Mouse (Mus musculus): ENCODE measurements around the gene Sord. TPM values are rescaled to one million over a fixed set of nuclear protein-coding genes. Genes with fewer than 3 reads are reported as not detected.
A peak's percentile ranks its signal among the peaks of the same experiment; 100 is the strongest.
"Not testable (repeated sequence)": the region's sequence is repeated elsewhere in the genome, so short reads cannot be mapped to it uniquely, and the experiment has no call there.

Sord gene
- total RNA-seq (2021), result 10 to 100 TPM; 11.9 to 14.4 TPM
- long read RNA-seq, experiment 1, transcript Sord-201 (9 exons, 2,352 nt), result major isoform, 16 of 19 reads
- long read RNA-seq, experiment 1, partial matches to known transcripts, result 2 of 19 reads
- long read RNA-seq, experiment 1, other reads (novel, unspliced or antisense), result 1 of 19 reads
- long read RNA-seq, experiment 2, transcript Sord-201 (9 exons, 2,352 nt), result major isoform, 13 of 14 reads
- long read RNA-seq, experiment 2, partial matches to known transcripts, result 0 of 14 reads
- long read RNA-seq, experiment 2, other reads (novel, unspliced or antisense), result 1 of 14 reads

DNA sequence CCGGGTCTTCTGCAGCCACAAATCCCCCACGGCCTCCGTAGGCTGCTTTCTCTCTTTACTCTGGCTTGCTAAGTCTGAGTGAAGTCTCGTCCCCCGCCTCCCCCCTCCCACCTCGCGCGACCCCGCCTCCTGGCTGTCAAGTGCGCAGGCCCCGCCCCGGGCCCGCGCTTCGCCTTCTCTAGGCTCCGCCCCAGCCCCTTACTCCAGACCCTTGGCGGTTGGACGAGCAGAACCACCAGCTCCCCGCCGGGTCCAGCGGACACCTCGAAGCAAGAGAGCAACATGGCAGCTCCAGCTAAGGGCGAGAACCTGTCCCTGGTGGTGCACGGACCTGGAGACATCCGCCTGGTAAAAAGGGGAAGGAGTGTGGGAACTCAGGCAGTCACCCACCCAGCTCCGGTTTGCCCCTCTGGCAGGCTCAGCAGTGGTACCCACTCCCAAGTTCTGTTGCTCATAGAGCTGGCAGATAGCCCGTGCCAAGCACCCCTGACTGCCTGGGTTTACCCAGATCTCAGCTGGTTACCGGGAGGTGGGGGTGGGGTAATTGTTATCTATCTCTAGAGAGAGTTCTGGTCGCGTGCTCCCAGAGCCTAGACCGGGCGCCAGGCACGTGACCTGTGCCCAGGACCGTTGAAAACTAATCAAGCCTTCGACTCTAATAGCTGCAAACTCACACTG lies at the start of gene Sord:
Sord (plus strand) TSS at position 139 of the 678 bp plus-strand sequence.
- intact Hi-C loops (cut with DNase I), result no loop called here
- peak; percentile 62 to 74 for DNase-seq (ENCODE audit: low spot score in 2 of 2)

DNA sequence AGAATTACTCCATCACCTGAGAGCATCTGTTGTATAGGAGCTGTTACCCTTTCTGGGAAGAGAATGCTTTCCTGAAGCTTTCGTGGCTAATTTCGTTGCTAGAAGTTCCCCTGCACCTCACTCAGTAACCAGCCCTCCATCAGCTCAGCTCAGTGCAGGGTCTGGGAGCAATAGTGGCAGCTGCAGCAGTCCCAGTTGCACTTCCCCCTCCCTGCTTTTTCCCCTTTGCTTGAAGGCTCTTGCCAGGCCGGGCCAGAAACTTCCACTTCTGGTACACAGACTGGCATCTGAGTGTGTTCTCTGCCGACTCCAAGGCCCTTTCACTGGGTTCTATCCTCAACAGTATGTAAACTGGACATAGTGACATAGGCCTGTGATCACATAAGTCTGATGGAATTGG lies 49.5 kb upstream of the Sord start:
- no peak for DNase-seq (ENCODE audit: low spot score in 2 of 2)
- intact Hi-C loops (cut with DNase I), result no loop called here

DNA sequence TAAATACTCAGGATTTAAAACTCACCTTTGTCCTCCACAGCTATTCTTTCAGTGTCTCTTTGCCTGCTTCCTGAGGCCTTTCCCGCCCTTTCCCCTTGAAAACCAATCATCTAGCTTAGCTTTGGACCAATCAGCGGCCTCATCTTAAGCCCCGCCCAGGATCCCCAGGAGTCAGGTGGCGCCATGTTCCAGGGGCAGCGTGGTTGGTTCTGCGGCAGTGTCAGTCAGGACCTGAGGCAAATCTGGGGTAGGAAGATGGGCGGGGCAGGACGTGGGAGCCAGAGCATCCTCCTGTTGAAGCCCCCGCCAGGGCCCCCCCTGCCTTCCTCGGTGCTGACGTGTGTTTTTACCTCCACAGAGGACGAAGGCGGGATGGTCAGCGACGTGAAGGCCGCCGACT lies 48.4 kb upstream of the Sord start, which contains the start of the genes Patl2 and Terb2:
Patl2 (minus strand) TSS at position 84 of the 400 bp plus-strand sequence.
Terb2 (plus strand) TSS at position 167 of the 400 bp plus-strand sequence.
- intact Hi-C loops (cut with DNase I), result no loop called here
- no peak for DNase-seq (ENCODE audit: low spot score in 2 of 2)

DNA sequence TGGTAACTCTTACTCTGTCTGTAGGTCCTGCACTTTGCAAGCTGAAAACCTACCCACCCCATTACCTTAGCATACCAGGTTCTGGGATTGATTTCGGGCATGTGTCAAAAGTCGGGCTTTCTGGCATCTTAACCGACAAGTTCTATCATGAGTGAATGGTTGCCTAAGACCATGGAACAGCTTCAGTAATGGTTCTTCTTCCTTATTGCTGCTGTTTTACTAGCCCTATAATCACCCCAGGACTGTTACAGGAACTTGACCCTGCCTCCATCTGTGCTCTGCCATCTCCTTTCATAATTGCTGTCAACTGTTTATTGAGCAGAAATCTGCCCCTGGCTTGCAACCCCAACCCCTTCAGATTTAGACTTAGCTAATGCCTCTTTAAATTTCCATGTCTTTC lies 47.8 kb upstream of the Sord start:
- intact Hi-C loops (cut with DNase I), result no loop called here
- no peak for DNase-seq (ENCODE audit: low spot score in 2 of 2)

DNA sequence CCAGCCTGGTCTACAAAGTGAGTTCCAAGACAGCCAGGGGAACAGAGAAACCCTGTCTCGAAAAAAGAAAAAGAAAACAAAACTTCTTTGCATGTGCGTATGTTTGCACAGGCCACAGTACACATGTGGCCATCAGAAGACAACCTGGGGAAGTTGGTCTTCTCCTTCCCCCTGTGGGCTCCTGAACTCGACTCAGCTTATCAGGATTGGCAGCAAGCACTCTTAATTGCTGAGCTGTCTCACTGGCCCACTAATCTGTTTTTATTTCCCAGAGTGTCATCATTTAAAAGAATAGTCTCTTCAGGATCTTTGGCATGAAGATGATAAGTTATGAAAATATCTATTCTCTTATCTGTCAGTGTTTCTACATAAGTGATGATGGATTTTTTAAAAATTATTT lies 42.7 kb upstream of the Sord start:
- DNase-seq (ENCODE audit: low spot score in 2 of 2), result no peak
- intact Hi-C loops (cut with DNase I), result loop anchor here (10.0 kb wide), 1 partner anchor 433 kb away; no protein-coding TSS in a partner anchor

DNA sequence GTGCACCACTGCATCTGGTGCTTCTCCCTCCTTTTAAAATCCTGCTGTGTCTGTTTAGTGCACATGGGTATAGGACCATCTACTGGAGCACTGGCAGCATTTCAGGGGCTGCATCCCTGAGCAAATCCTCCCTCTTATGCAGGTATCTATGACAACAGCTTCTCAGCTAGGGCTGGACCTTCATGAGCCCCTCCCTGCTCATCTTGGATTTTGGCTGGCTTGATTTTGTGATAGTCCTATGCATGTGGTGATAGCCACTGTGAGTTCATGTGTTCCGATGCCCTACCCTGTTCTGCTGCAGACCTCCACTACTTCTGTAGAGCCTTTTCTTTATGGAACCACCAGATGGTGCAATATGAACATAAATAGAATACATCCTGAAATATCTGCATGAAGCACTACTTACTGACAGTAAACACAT lies 40.0 kb upstream of the Sord start:
- peak; percentile 34 to 69 for DNase-seq (ENCODE audit: low spot score in 2 of 2)
- intact Hi-C loops (cut with DNase I), result loop anchor here (2.0 to 10.0 kb wide), 4 partner anchors 48 to 430 kb away; no protein-coding TSS in a partner anchor

DNA sequence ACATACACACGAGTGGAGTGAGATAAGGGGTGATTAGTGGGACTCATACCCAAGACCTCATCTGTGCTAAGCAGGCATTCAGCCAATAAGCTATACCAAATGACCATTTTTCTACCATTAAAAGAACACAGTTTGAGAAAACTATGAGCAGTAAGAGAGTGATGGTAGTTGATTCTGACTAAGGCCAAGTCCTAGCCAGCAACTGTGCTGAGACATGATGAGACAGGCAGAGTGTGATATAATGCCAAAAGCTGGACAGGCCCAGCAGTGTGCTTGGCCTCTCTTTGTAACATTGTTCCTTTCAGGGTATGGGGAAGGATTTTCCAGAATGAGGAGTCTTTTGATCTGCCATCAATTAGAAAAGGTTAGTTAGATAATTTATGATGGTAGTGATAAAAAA lies 33.0 kb upstream of the Sord start:
- intact Hi-C loops (cut with DNase I), result no loop called here
- DNase-seq (ENCODE audit: low spot score in 2 of 2), result no peak

DNA sequence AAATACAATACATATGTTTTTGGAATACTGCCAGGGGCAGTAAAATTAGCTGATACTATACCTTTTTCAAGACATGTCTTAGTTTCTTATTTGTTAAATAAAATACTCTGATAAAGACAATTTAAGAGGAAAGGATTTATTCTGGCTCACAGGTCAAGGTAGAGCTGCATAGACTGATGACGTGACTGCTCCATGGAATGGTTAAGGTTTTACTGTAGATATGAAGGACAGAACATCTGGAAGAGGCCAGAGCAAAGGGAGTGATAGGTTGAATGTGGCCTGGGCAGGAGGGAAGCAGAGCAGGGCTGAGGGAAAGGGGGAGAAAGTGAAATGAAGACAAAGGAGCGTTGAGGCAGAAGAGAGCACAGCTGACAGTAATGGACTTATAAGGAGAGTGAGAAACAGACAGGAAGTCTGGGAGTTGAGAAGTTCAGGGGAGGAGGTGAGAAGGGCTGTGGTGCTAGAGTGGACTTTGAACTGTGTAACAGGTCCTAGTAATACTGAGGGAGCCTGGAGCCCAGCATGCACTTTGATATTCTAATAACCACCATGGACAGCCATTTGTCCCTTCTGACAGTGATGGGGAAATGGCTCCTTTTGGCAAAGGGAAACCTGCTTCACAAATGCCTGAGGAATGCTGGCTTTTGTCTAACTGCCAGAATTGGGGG lies 28.0 kb upstream of the Sord start:
- intact Hi-C loops (cut with DNase I), result no loop called here
- no peak for DNase-seq (ENCODE audit: low spot score in 2 of 2)

DNA sequence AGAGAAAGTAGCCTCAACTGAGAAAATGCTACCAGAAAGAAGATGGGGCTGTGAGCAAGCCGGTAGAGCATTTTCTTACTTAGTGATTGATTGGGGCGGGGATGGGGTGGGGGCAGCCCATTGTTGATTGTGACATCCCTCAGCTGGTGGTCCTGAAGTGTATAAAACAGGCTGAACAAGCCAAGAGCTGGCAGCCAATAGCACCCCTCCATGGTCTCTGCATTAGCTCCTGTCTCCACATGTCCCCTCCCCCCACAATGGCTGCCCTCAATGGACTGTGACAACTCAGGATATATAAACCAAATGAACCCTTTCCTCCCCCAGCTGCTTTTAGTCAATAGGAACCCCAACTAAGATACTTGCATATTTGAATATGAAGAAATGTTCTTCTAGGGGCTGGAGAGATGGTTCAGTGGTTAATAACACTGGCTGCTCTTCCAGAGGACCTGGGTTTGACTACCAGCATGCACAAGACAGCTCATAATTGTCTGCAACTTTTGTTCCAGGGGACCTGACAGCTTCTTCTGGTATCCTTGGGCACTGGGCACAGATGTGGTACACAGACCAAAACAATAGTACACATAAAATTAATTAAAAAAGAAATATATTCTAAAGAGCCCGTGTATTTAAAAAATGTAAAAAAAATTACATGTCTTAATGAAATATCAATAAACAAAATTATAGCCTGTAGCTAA lies 23.9 kb upstream of the Sord start:
- intact Hi-C loops (cut with DNase I), result no loop called here
- no peak for DNase-seq (ENCODE audit: low spot score in 2 of 2)

DNA sequence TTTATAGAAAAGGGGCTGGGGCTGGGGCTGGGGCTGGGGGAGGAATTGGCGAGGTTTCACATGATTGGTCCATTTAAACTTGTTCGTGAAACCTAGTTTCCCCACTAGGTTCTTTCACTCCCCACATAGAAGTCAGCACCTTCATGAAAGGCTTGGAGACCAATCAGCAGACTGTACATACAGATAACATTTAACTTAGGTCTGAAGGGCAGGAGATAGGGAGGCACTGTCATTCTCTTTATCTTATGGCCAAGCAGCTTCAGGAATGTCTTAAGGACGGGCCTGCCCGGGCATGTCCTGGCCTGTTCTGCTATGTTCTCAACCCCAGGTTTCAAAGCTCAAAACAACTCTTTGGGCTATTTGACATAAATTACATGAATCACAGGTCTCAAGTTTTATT lies 17.5 kb upstream of the Sord start:
- intact Hi-C loops (cut with DNase I); DNase-seq (ENCODE audit: low spot score in 2 of 2): not testable (repeated sequence)

DNA sequence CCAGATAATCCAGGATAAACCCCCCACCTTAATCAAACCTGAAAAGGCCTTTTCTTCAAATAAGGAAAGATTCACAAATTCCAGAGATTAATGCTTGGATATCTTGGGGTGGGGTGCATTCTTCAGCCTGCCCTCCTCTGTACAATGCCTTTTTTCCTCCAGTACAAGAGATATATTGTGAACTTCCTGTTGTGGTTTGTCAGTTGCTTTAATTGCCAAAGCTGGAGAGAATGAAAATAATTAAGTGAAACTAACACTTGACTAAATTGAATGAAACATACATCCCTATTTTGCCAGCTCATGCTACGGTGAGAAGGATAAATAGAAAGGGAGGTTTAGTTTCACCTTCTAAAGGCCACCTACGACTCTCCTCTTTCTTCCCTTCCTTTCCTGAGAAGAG lies 16.3 kb upstream of the Sord start:
- intact Hi-C loops (cut with DNase I), result no loop called here
- no peak for DNase-seq (ENCODE audit: low spot score in 2 of 2)

DNA sequence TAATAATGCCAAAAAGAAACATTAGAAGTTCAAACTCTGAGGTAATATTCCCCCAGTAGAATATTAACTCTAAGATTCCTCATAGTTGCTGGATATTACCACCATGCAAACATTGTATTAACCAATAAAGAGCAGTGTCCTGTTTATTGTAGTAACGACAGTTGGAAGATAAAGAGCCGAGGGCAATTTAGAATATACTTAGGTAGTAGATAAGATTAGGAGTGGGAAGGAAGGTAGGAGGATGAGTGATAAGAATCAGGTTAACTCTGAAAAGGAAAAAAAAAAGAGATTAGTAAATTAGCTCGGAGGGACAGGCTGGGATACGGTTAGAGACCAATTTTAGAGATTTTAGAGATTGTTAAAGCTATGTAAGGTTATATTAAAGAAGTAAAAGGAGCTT lies 13.2 kb upstream of the Sord start:
- intact Hi-C loops (cut with DNase I), result no loop called here
- DNase-seq (ENCODE audit: low spot score in 2 of 2), result no peak

DNA sequence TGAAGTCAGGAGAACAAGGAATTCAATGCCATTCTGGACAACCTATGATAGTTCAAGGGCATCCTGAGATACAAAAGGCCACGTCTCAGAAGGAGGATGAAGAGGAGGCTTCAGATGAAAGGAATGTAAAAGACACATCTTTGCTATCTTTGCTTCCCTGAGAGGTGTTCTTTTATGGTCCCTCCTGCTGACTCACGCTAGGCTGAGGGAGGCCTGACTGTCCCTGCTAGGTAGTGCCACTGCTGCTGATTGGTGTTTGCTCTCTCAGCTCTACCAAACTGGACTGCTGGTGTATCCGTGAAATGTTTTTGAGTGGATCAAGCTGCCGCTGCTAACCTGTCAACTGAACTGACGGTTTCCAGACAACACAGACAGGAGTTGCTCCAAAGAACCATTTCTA lies 12.8 kb upstream of the Sord start:
- no peak for DNase-seq (ENCODE audit: low spot score in 2 of 2)

DNA sequence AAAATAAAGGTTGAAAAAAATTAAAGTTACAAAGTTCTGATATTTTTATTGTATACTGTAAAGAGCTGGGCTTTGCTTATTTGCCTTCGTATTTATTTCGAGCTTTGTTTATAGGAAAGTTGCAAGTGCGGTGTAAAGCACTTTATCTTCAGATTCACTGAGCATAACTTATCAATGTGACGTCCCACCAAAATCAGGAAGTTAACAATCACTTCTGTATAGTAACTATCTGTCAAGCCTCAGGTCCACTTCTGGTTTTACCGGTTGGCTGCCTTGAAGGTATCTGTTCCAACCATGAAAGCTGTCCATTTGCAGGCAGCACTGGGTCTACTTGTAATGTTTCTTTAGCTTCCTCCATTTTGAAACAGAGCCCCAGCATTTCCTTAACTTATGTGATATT lies 12.3 kb upstream of the Sord start:
- no peak for DNase-seq (ENCODE audit: low spot score in 2 of 2)
- intact Hi-C loops (cut with DNase I), result no loop called here

More for the DNA sequence above, 12.8 kb upstream of the Sord start:
- intact Hi-C loops (cut with DNase I), result no loop called here

DNA sequence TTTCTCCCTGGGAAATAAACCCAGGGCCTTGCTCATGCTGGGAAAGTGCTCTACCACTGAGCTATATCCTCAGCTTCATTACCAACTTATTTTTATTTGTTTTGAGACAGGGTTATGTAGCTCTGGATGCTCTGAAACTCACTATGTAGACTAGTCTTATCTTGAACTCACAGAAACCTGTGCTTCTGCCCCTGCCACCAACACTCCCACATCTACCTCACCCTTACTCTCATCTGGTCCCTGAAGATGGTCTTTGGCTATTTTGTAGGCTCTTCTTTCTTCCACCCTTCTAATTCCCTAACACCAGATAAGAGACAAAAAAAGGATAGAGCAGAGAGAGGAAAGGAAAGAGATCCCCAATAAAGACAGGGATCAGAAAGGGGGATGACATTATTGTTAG lies 10.9 kb upstream of the Sord start:
- DNase-seq (ENCODE audit: low spot score in 2 of 2), result no peak
- intact Hi-C loops (cut with DNase I), result no loop called here

DNA sequence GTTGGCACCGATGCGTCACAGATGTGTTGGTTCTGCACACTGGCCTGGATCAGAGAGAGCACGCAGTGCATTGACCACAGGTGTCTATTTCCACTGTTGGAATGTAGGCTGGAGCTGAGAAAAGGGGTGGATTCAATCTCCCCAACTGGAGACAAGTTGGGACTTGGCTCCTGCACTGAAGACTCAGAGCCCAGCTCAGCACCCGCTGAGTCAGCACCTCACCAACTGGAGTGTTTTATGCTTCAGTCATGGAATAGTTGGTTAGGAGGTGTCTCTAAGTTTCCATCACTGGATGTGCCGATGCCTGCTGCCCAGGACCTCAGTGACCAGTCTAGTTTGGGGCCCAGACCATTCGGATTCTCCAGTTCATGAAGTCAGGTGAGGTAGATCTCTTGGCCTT lies 4.2 kb upstream of the Sord start:
- DNase-seq (ENCODE audit: low spot score in 2 of 2), result no peak
- intact Hi-C loops (cut with DNase I), result no loop called here

DNA sequence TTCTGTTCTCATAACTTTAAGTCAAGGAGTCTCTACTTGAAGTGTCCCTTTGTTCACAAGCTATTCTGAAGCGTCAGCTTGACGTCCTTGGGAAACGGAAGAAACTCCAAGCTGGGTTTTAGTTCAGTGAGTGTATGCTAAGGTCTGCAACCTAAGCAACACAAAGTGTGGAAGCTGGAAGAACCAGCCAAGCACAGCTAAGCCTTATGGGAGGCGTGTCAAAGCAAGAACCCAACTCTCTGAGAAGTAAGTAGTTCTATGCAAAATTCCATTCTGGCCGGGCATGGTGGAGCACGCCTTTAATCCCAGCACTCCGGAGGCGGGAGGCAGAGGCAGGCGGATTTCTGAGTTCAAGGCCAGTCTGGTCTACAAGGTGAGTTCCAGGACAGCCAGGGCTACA lies 2.9 kb upstream of the Sord start:
- no peak for DNase-seq (ENCODE audit: low spot score in 2 of 2)
- intact Hi-C loops (cut with DNase I), result no loop called here

DNA sequence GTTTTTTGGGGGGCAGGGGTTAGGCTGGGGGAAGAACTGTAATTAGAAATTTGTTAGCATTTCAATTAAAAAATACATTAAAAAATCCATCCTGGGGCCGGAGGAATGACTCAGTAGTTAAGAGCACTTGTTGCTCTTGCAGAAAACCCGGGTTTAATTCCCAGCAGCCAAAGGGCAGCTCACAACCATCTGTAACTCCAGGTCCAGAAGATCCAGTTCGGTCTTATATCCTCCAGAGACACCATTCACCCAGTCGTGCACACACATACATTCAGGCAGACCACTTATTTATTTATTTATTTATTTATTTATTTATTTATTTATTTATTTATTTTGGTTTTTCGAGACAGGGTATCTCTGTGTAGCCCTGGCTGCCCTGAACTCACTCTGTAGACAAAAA lies 1.2 kb upstream of the Sord start:
- DNase-seq (ENCODE audit: low spot score in 2 of 2), result no peak
- intact Hi-C loops (cut with DNase I), result no loop called here

DNA sequence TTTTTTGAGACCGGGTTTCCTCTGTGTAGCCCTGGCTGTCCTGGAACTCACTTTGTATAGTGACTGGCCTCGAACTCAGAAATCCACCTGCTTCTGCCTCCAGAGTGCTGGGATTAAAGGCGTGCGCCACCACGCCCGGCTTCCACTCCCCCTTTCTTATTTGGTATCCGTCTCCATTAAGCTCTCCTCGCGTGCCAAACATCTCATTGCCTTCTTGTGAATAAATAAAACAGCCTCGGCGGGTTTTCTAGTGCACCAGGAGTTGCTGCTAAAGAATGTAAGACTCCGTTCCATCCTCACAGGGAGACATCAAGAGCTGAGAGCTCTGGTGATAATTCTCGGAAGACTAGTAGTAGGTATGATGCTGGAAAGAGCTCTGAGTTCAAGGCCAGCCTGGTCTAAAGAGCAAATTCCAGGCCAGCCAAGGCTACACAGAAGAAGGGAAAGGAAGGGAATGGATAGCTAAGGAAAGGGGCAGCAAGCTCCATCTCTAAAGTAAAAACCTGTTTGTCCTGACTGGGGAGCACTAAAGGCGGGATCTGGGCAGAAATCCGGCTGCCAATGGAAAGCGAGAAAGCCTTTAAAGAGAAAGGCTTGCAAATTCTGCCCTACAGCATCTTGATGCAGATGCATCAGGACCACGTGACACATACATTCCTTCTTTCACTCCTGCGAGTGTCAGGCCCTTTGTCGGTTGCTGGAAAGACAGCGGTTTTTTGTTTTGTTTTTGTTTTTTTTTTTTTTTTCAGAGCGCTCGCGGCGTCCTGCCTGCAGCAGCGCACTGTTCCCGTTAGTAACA lies 591 bp upstream of the Sord start:
- intact Hi-C loops (cut with DNase I), result no loop called here
- peak; percentile 34 to 40 for DNase-seq (ENCODE audit: low spot score in 2 of 2)
